In the genomic region with DNA sequence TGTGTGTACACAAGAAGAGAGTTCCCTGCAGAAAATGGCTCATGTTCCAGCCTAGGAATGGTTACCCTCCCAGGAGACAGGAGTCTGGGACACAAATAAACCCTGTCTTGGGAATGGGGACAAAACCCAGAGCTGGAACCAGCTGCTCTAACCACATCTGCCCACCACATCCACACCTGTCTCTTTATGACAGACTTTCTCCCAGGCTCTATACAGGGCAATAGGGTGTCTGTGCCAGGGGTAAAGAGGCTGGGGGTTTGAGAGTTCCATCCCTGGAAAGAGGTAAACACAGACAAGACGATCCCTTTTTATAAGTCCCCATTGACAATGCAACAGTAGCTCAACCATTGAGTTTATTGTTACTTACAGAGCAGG, we compare ENCODE assay signal across 12 mouse cellular contexts. TPM values are rescaled to one million over a fixed set of nuclear protein-coding genes. Genes with fewer than 3 reads are reported as not detected.
DNase-seq lines count a peak whose midpoint lies in the region; ATAC-seq lines count a peak whose summit lies in the region.
"Had no signal": no experiment of that assay in that cellular context is flagged by ENCODE, and none has a peak within 500 bp of the region (broad histone marks: within the 10 kb centered on the region; RNA-seq: fewer than 3 reads in every experiment).

No protein-coding gene starts in this region.

- H3K27me3 ChIP-seq in lung, embryonic 16.5 days (ENCODE audit: control insufficient read depth, insufficient read depth, low read depth, low read length): peaks cover 8% of the 10 kb centered on the region
- no peaks in the 10 kb centered on the region for H3K27me3 ChIP-seq in forebrain, embryonic 16.5 days (replicated peaks; ENCODE audit: control insufficient read depth, insufficient read depth, low read length)
- no peaks in the 10 kb centered on the region for H3K27me3 ChIP-seq in limb, embryonic 12.5 days
- H3K27me3 ChIP-seq in neural tube, embryonic 15.5 days (replicated peaks): no peaks in the 10 kb centered on the region; the same call in 1 of the 2 replicates

- no peak overlapping the region for H3K4me3 ChIP-seq in lung, embryonic 16.5 days (ENCODE audit: low read length)
- no peak overlapping the region for H3K4me3 ChIP-seq in forebrain, embryonic 16.5 days (replicated peaks; ENCODE audit: low read length)
- H3K4me3 ChIP-seq in limb, embryonic 12.5 days (replicated peaks): no peak overlapping the region
- H3K4me3 ChIP-seq in neural tube, embryonic 15.5 days (replicated peaks): no peak overlapping the region
- H3K4me3 ChIP-seq: erythroblast, embryonic 14.5 days had no signal

- H3K4me2 ChIP-seq in lung, embryonic 16.5 days (ENCODE audit: low read depth, low read length): no peak overlapping the region; the same call in 1 of the 2 replicates
- H3K4me2 ChIP-seq in forebrain, embryonic 16.5 days (ENCODE audit: low read length): peak overlapping the region; percentile 45
- peak overlapping the region; percentile 49 for H3K4me2 ChIP-seq in limb, embryonic 12.5 days
- peak overlapping the region; percentile 39 for H3K4me2 ChIP-seq in neural tube, embryonic 15.5 days

- no peak overlapping the region for H3K9ac ChIP-seq in lung, embryonic 16.5 days (ENCODE audit: low read length)
- peak overlapping the region; percentile 33 for H3K9ac ChIP-seq in forebrain, embryonic 16.5 days (replicated peaks; ENCODE audit: low read depth, low read length)
- no peak overlapping the region for H3K9ac ChIP-seq in limb, embryonic 12.5 days (replicated peaks)
- 0 out of 2 replicates have a peak overlapping the region, but pooled peaks have one; percentile 0 for H3K9ac ChIP-seq in neural tube, embryonic 15.5 days (replicated peaks)

- DNase-seq in lung, postnatal 14 days: no peak
- DNase-seq in frontal cortex, postnatal 14 days (ENCODE audit: low spot score in 2 of 2): no peak
- DNase-seq in left cerebral cortex, postnatal 14 days (ENCODE audit: low spot score in 2 of 2): no peak
- no peak for DNase-seq in frontal cortex, postnatal 10 days (ENCODE audit: low spot score in 2 of 2)

- intact Hi-C loops in left cerebral cortex, postnatal 14 days (cut with DNase I): no loop called here

- no peaks in the 10 kb centered on the region for H3K9me3 ChIP-seq in lung, embryonic 16.5 days (ENCODE audit: control insufficient read depth, low read length)
- H3K9me3 ChIP-seq in forebrain, embryonic 16.5 days (ENCODE audit: control insufficient read depth, low read length): no peaks in the 10 kb centered on the region
- H3K9me3 ChIP-seq in limb, embryonic 12.5 days: no peaks in the 10 kb centered on the region
- H3K9me3 ChIP-seq in neural tube, embryonic 15.5 days (replicated peaks): no peaks in the 10 kb centered on the region

- H3K36me3 ChIP-seq in lung, embryonic 16.5 days (ENCODE audit: control insufficient read depth, insufficient read depth, low read length): no peaks in the 10 kb centered on the region
- H3K36me3 ChIP-seq in forebrain, embryonic 16.5 days (ENCODE audit: control insufficient read depth, insufficient read depth): no peaks in the 10 kb centered on the region
- H3K36me3 ChIP-seq in limb, embryonic 12.5 days: no peaks in the 10 kb centered on the region
- H3K36me3 ChIP-seq in neural tube, embryonic 15.5 days: no peaks in the 10 kb centered on the region

- 39% methylated on average over 1 of the region's 1 CpGs for WGBS in lung, embryonic 16.5 days
- 19% methylated on average over 1 of the region's 1 CpGs for WGBS in forebrain, embryonic 16.5 days
- WGBS in limb, embryonic 12.5 days: 41% methylated on average over 1 of the region's 1 CpGs
- 29% methylated on average over 1 of the region's 1 CpGs for WGBS in neural tube, embryonic 15.5 days

- peaks cover 6% of the 10 kb centered on the region for H3K4me1 ChIP-seq in lung, embryonic 16.5 days (replicated peaks; ENCODE audit: control insufficient read depth, insufficient read depth, low read length)
- H3K4me1 ChIP-seq in forebrain, embryonic 16.5 days (replicated peaks; ENCODE audit: control insufficient read depth, insufficient read depth, low read length): peaks cover 26% of the 10 kb centered on the region
- H3K4me1 ChIP-seq in limb, embryonic 12.5 days (replicated peaks): peaks cover 40% of the 10 kb centered on the region
- H3K4me1 ChIP-seq in neural tube, embryonic 15.5 days: peaks cover 28% of the 10 kb centered on the region

- H3K27ac ChIP-seq in lung, embryonic 16.5 days (ENCODE audit: low read length): peak overlapping the region; percentile 65
- H3K27ac ChIP-seq in forebrain, embryonic 16.5 days (ENCODE audit: low read length): peak overlapping the region; percentile 92
- H3K27ac ChIP-seq in limb, embryonic 12.5 days: peak overlapping the region; percentile 95
- H3K27ac ChIP-seq in neural tube, embryonic 15.5 days (replicated peaks): peak overlapping the region; percentile 87

- no peak for ATAC-seq in lung, embryonic 16.5 days (ENCODE audit: low read depth)
- ATAC-seq in forebrain, embryonic 16.5 days: no peak
- ATAC-seq in limb, embryonic 12.5 days (ENCODE audit: insufficient number of reproducible peaks, insufficient read depth, low FRiP score, low TSS enrichment, low read depth): peak; percentile 64
- peak; percentile 36 for ATAC-seq in neural tube, embryonic 15.5 days (ENCODE audit: low FRiP score)
- ATAC-seq: activated CD4-positive, CD25-positive, alpha-beta regulatory T cell, adult 4 months had no signal

RNA-seq across cellular contexts. Expression of gene Gm11733, which starts 14.0 kb away (rescaled TPM):
- not detected in 2 replicates for polyA plus RNA-seq in lung, embryonic 16.5 days (2015; fragmentation: Nextera tagmentation; extraction: Ambion mirVana)
- 0.14 TPM in 1 of 2 replicates, not detected in the other for polyA plus RNA-seq in forebrain, embryonic 16.5 days (2015; fragmentation: Nextera tagmentation; extraction: Ambion mirVana)
- not detected in 2 replicates for polyA plus RNA-seq in limb, embryonic 12.5 days (2016; fragmentation: Nextera tagmentation; extraction: Ambion mirVana)
- polyA plus RNA-seq in neural tube, embryonic 15.5 days (2015; fragmentation: Nextera tagmentation; extraction: Ambion mirVana): 0.09 TPM in 1 of 2 replicates, not detected in the other
- under 1 TPM in 1 of 2 experiments, not detected in 1; 0.35 TPM for total RNA-seq in left cerebral cortex, postnatal 14 days (2021)
- total RNA-seq: left cerebral cortex, postnatal 25 days had no signal
- polyA plus RNA-seq: erythroblast, embryonic 14.5 days; kidney, postnatal 0 days had no signal

Comparison
In these comparisons a context has a peak if more than half of its experiments do, and no peak if none do; other contexts are left out.
1. ATAC-seq: peak in limb, embryonic 12.5 days (single experiment) and neural tube, embryonic 15.5 days (single experiment); none in lung, embryonic 16.5 days (single experiment) and forebrain, embryonic 16.5 days (single experiment).
2. H3K9ac ChIP-seq: peak in forebrain, embryonic 16.5 days (single experiment) and neural tube, embryonic 15.5 days (single experiment); none in lung, embryonic 16.5 days (single experiment) and limb, embryonic 12.5 days (single experiment).
3. Peak in every context shown above with its lines, with median percentiles within 50 percentile points of each other: H3K27ac ChIP-seq.